Mouse (Mus musculus): ENCODE measurements around the gene Olfr1197. TPM values are rescaled to one million over a fixed set of nuclear protein-coding genes. Genes with fewer than 3 reads are reported as not detected.

Olfr1197 gene
- polyA plus RNA-seq (2014; fragmentation: Nextera tagmentation; extraction: Ambion mirVana) = not detected in 2 replicates

DNA sequence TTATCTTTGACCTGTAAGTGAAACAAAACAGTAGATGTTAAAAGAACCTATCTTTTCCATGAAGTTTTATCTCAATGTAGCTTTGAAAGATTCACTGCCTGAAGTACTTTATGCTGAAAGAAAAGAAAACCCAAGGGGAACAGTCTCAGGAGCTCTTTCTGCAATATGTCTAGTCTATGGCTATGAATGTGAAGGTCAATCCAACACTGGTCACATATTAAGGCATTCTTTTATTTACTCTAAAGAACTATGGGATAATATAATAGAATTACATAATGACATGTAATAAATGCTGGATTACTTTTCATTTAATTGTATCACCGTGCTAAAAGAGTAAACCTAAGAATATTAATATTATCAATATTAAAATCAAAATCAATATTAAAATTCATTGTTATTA, at the start of gene Olfr1197:
Gene Olfr1197, minus strand, starts transcription at position 101 of the 400 bp plus-strand sequence.
- H3K27ac ChIP-seq (ENCODE audit: low read depth, low read length) = no peak within 1 kb of the TSS
- no peak within 1 kb of the TSS for H3K4me2 ChIP-seq (replicated peaks; ENCODE audit: low read depth, low read length)
- H3K36me3 ChIP-seq (ENCODE audit: control insufficient read depth, insufficient read depth, low read length) = no peaks in the 10 kb centered on the region
- no peak within 1 kb of the TSS for H3K4me3 ChIP-seq (ENCODE audit: low read depth, low read length)
- no peaks in the 10 kb centered on the region for H3K27me3 ChIP-seq (ENCODE audit: control insufficient read depth, insufficient read depth, low read length)
- no peak for DNase-seq (ENCODE audit: low spot score)
- no peaks in the 10 kb centered on the region for H3K4me1 ChIP-seq (replicated peaks; ENCODE audit: control insufficient read depth, insufficient read depth, low read length)
- no peak within 1 kb of the TSS for H3K9ac ChIP-seq (ENCODE audit: low read depth, low read length)
- no peaks in the 10 kb centered on the region for H3K9me3 ChIP-seq (ENCODE audit: control insufficient read depth, low read length)
- no peak for ATAC-seq (ENCODE audit: low FRiP score)
- WGBS = 75% methylated on average over 1 of the region's 1 CpGs

DNA sequence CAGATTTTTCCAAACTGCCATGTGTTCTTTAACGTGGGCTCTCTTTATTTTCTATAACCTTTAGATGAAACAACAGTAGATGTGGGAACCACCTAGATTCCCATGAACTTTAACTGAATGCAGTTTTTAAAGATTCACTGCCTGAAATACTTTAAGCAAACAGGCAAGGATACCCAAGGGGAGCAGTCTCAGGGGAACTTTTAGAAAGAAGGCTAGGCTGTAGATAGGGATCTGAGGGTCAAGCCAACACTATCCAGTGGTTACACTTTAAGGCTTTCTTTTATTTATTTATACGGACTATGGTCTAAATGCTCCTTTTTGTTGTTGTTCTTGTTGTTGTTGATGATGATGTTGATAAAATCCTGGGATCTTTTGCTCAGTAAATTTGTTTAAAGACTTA, 38.2 kb upstream of the Olfr1197 start, which contains the start of gene Olfr1200:
Gene Olfr1200, minus strand, starts transcription at position 101 of the 400 bp plus-strand sequence.
- WGBS = 85% methylated on average over 2 of the region's 2 CpGs

DNA sequence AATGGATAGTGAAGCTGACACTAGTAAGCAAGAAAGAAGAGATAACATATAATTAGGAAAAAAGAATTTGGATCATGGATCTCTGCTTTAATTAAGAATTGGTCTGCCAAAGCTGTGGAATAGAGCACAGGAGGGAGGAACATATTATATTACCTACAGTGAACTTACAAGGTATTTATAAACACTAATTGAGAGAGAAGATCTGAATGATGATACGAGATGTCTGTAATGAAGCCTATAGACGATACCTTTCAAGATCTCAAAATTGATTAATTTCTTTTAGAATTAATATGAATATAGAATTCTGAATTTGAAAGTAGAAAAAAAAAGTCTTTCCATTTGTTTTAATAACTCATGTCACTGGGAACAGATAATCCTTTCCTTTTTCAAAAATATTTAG, 28.2 kb upstream of the Olfr1197 start, which contains the start of gene Olfr1199:
Gene Olfr1199, minus strand, starts transcription at position 101 of the 400 bp plus-strand sequence.
- no peak within 1 kb of the TSS for H3K4me2 ChIP-seq (replicated peaks; ENCODE audit: low read depth, low read length)
- H3K4me3 ChIP-seq (ENCODE audit: low read depth, low read length) = no peak within 1 kb of the TSS
- H3K36me3 ChIP-seq (ENCODE audit: control insufficient read depth, insufficient read depth, low read length) = no peaks in the 10 kb centered on the region
- no peak for DNase-seq (ENCODE audit: low spot score)
- H3K9me3 ChIP-seq (ENCODE audit: control insufficient read depth, low read length) = no peaks in the 10 kb centered on the region
- no peak within 1 kb of the TSS for H3K9ac ChIP-seq (ENCODE audit: low read depth, low read length)
- no peaks in the 10 kb centered on the region for H3K4me1 ChIP-seq (replicated peaks; ENCODE audit: control insufficient read depth, insufficient read depth, low read length)
- H3K27me3 ChIP-seq (ENCODE audit: control insufficient read depth, insufficient read depth, low read length) = no peaks in the 10 kb centered on the region
- ATAC-seq (ENCODE audit: low FRiP score) = no peak
- WGBS = 94% methylated on average over 2 of the region's 2 CpGs
- H3K27ac ChIP-seq (ENCODE audit: low read depth, low read length) = no peak within 1 kb of the TSS

More for the DNA sequence above, 38.2 kb upstream of the Olfr1197 start, which contains the start of gene Olfr1200:
- no peaks in the 10 kb centered on the region for H3K9me3 ChIP-seq (ENCODE audit: control insufficient read depth, low read length)
- no peak within 1 kb of the TSS for H3K9ac ChIP-seq (ENCODE audit: low read depth, low read length)
- no peaks in the 10 kb centered on the region for H3K36me3 ChIP-seq (ENCODE audit: control insufficient read depth, insufficient read depth, low read length)
- H3K4me2 ChIP-seq (replicated peaks; ENCODE audit: low read depth, low read length) = no peak within 1 kb of the TSS
- no peaks in the 10 kb centered on the region for H3K4me1 ChIP-seq (replicated peaks; ENCODE audit: control insufficient read depth, insufficient read depth, low read length)
- no peak within 1 kb of the TSS for H3K27ac ChIP-seq (ENCODE audit: low read depth, low read length)
- no peak within 1 kb of the TSS for H3K4me3 ChIP-seq (ENCODE audit: low read depth, low read length)
- DNase-seq (ENCODE audit: low spot score) = no peak
- no peaks in the 10 kb centered on the region for H3K27me3 ChIP-seq (ENCODE audit: control insufficient read depth, insufficient read depth, low read length)
- ATAC-seq (ENCODE audit: low FRiP score) = no peak

DNA sequence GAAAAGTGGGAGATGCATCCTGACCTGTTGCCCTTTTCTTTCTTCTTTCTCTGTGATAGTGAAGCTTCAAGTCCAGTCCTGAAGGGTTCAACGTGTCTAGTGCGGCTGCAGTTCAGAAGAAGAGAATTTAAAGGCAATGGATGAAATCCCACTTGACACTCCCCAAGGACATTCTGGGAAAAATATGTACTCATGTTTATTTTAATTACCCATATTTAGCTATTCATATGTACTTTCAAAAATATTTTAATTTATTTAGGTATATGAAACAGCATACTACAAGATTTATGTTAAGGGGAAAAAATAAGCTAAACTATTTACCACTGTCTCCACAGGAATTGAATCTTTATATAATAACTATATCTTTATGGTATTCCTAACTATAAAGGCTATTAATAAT, 19.1 kb upstream of the Olfr1197 start, which contains the start of gene Olfr1198:
Gene Olfr1198, minus strand, starts transcription at position 101 of the 400 bp plus-strand sequence.
- DNase-seq (ENCODE audit: low spot score) = no peak
- Histone ChIP-seq H3K9me3 (ENCODE audit: control insufficient read depth, low read length) (no peaks in the 10 kb centered on the region), H3K4me3 (ENCODE audit: low read depth, low read length) (no peak within 1 kb of the TSS), H3K36me3 (ENCODE audit: control insufficient read depth, insufficient read depth, low read length) (no peaks in the 10 kb centered on the region), H3K27me3 (ENCODE audit: control insufficient read depth, insufficient read depth, low read length) (no peaks in the 10 kb centered on the region), H3K4me2 (replicated peaks; ENCODE audit: low read depth, low read length) (no peak within 1 kb of the TSS), H3K4me1 (replicated peaks; ENCODE audit: control insufficient read depth, insufficient read depth, low read length) (no peaks in the 10 kb centered on the region), H3K9ac (ENCODE audit: low read depth, low read length) (no peak within 1 kb of the TSS), H3K27ac (ENCODE audit: low read depth, low read length) (no peak within 1 kb of the TSS)
- WGBS = 88% methylated on average over 2 of the region's 2 CpGs
- no peak for ATAC-seq (ENCODE audit: low FRiP score)

DNA sequence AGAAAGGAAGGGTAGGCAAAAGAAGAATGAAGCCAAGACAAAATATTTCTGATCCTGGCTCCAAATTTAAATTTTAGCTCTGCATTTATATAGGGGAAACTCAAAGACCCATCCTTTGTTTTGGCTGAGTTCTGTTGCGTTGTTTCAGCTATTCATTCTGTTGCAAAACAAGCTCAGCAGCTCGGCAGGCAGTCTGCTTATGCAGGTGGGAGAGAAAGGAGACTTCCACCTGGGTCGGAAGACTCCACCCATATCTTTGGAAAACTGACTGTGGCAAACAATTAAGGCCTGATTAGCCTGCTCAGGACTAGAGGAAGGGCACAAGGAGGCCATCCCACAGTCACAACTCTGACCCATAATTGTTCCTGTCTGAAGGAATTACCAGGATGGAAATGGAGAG, 11.2 kb upstream of the Olfr1197 start:
- Histone ChIP-seq H3K27ac (ENCODE audit: low read depth, low read length) (no peak overlapping the region), H3K9ac (ENCODE audit: low read depth, low read length) (no peak overlapping the region), H3K4me2 (replicated peaks; ENCODE audit: low read depth, low read length) (no peak overlapping the region), H3K9me3 (ENCODE audit: control insufficient read depth, low read length) (no peaks in the 10 kb centered on the region), H3K4me3 (ENCODE audit: low read depth, low read length) (no peak overlapping the region), H3K27me3 (ENCODE audit: control insufficient read depth, insufficient read depth, low read length) (no peaks in the 10 kb centered on the region), H3K4me1 (replicated peaks; ENCODE audit: control insufficient read depth, insufficient read depth, low read length) (no peaks in the 10 kb centered on the region), H3K36me3 (ENCODE audit: control insufficient read depth, insufficient read depth, low read length) (no peaks in the 10 kb centered on the region)
- WGBS = 72% methylated on average over 3 of the region's 3 CpGs
- ATAC-seq (ENCODE audit: low FRiP score) = no peak
- no peak for DNase-seq (ENCODE audit: low spot score)

DNA sequence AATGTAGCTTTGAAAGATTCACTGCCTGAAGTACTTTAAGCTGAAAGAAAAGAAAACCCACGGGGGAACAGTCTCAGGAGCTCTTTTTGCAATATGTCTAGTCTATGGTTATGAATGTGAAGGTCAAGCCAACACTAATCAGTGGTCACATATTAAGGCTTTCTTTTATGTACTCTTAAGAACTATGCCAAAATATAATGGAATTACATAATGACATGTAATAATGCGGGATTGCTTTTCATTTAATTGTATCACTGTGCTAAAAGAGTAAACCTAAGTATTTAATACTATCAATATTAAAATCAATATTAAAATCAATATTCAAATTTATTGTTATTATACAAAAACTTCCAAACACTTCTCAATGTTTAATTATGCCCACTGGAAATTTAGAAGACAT, 27.7 kb downstream of the Olfr1197 start, which contains the start of gene Olfr1196:
Gene Olfr1196, minus strand, starts transcription at position 101 of the 400 bp plus-strand sequence.
- DNase-seq (ENCODE audit: low spot score) = no peak
- WGBS = 86% methylated on average over 2 of the region's 2 CpGs

DNA sequence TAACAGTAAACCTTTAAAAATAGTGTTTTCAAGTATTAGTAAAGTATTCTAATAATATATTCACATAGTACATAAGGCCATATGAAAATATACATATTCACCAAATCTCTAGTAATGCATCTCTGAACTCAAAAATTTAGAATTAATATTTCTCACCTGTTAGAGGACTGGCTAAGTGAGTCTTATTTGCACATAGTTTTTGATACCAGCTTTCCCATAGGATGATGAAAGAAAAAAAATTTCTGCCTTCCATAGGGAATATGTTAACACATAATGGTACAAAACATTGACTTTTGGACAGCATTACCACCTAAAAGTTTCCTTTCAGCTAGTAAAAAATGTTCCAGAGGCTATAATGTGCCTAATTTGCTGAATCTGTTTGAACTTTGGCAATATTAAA, 43.1 kb downstream of the Olfr1197 start, which contains the start of gene Olfr1195:
Gene Olfr1195, minus strand, starts transcription at position 101 of the 400 bp plus-strand sequence.
- Histone ChIP-seq H3K27ac (ENCODE audit: low read depth, low read length) (no peak within 1 kb of the TSS), H3K4me2 (replicated peaks; ENCODE audit: low read depth, low read length) (no peak within 1 kb of the TSS), H3K9ac (ENCODE audit: low read depth, low read length) (no peak within 1 kb of the TSS), H3K9me3 (ENCODE audit: control insufficient read depth, low read length) (no peaks in the 10 kb centered on the region), H3K4me1 (replicated peaks; ENCODE audit: control insufficient read depth, insufficient read depth, low read length) (no peaks in the 10 kb centered on the region), H3K27me3 (ENCODE audit: control insufficient read depth, insufficient read depth, low read length) (no peaks in the 10 kb centered on the region), H3K36me3 (ENCODE audit: control insufficient read depth, insufficient read depth, low read length) (no peaks in the 10 kb centered on the region), H3K4me3 (ENCODE audit: low read depth, low read length) (no peak within 1 kb of the TSS)
- ATAC-seq (ENCODE audit: low FRiP score) = no peak
- no peak for DNase-seq (ENCODE audit: low spot score)

More for the DNA sequence above, 27.7 kb downstream of the Olfr1197 start, which contains the start of gene Olfr1196:
- Histone ChIP-seq H3K4me2 (replicated peaks; ENCODE audit: low read depth, low read length) (no peak within 1 kb of the TSS), H3K27me3 (ENCODE audit: control insufficient read depth, insufficient read depth, low read length) (no peaks in the 10 kb centered on the region), H3K4me3 (ENCODE audit: low read depth, low read length) (no peak within 1 kb of the TSS), H3K36me3 (ENCODE audit: control insufficient read depth, insufficient read depth, low read length) (no peaks in the 10 kb centered on the region), H3K9me3 (ENCODE audit: control insufficient read depth, low read length) (no peaks in the 10 kb centered on the region), H3K4me1 (replicated peaks; ENCODE audit: control insufficient read depth, insufficient read depth, low read length) (no peaks in the 10 kb centered on the region), H3K27ac (ENCODE audit: low read depth, low read length) (no peak within 1 kb of the TSS), H3K9ac (ENCODE audit: low read depth, low read length) (no peak within 1 kb of the TSS)
- no peak for ATAC-seq (ENCODE audit: low FRiP score)

Other genes with a start within 250 kb of the Olfr1197 start
- not detected in 2 replicates for gene Olfr1184, start 248.8 kb downstream of the Olfr1197 start, polyA plus RNA-seq (2014; fragmentation: Nextera tagmentation; extraction: Ambion mirVana)
- gene Olfr1185-ps1, start 239.0 kb downstream of the Olfr1197 start, polyA plus RNA-seq (2014; fragmentation: Nextera tagmentation; extraction: Ambion mirVana) = not detected in 2 replicates
- not detected in 2 replicates for gene Olfr1186, start 213.8 kb downstream of the Olfr1197 start, polyA plus RNA-seq (2014; fragmentation: Nextera tagmentation; extraction: Ambion mirVana)
- gene Olfr1188, start 175.4 kb downstream of the Olfr1197 start, polyA plus RNA-seq (2014; fragmentation: Nextera tagmentation; extraction: Ambion mirVana) = not detected in 2 replicates
- gene Olfr1189, start 145.9 kb downstream of the Olfr1197 start, polyA plus RNA-seq (2014; fragmentation: Nextera tagmentation; extraction: Ambion mirVana) = not detected in 2 replicates
- gene Olfr1191-ps1, start 91.8 kb downstream of the Olfr1197 start, polyA plus RNA-seq (2014; fragmentation: Nextera tagmentation; extraction: Ambion mirVana) = not detected in 2 replicates
- not detected in 2 replicates for gene Olfr1192-ps1, start 83.9 kb downstream of the Olfr1197 start, polyA plus RNA-seq (2014; fragmentation: Nextera tagmentation; extraction: Ambion mirVana)
- not detected in 2 replicates for gene Olfr1193, start 56.7 kb downstream of the Olfr1197 start, polyA plus RNA-seq (2014; fragmentation: Nextera tagmentation; extraction: Ambion mirVana)
- not detected in 2 replicates for gene Olfr1195, start 43.2 kb downstream of the Olfr1197 start, polyA plus RNA-seq (2014; fragmentation: Nextera tagmentation; extraction: Ambion mirVana)
- not detected in 2 replicates for gene Olfr1196, start 27.8 kb downstream of the Olfr1197 start, polyA plus RNA-seq (2014; fragmentation: Nextera tagmentation; extraction: Ambion mirVana)
- not detected in 2 replicates for gene Olfr1198, start 19.0 kb upstream of the Olfr1197 start, polyA plus RNA-seq (2014; fragmentation: Nextera tagmentation; extraction: Ambion mirVana)
- gene Olfr1199, start 28.1 kb upstream of the Olfr1197 start, polyA plus RNA-seq (2014; fragmentation: Nextera tagmentation; extraction: Ambion mirVana) = not detected in 2 replicates
- not detected in 2 replicates for gene Olfr1200, start 38.1 kb upstream of the Olfr1197 start, polyA plus RNA-seq (2014; fragmentation: Nextera tagmentation; extraction: Ambion mirVana)
- gene Olfr1201, start 60.7 kb upstream of the Olfr1197 start, polyA plus RNA-seq (2014; fragmentation: Nextera tagmentation; extraction: Ambion mirVana) = not detected in 2 replicates
- not detected in 2 replicates for gene Olfr1202, start 82.1 kb upstream of the Olfr1197 start, polyA plus RNA-seq (2014; fragmentation: Nextera tagmentation; extraction: Ambion mirVana)
- gene Olfr1205, start 97.4 kb upstream of the Olfr1197 start, polyA plus RNA-seq (2014; fragmentation: Nextera tagmentation; extraction: Ambion mirVana) = not detected in 2 replicates
- not detected in 2 replicates for gene Olfr1204, start 116.9 kb upstream of the Olfr1197 start, polyA plus RNA-seq (2014; fragmentation: Nextera tagmentation; extraction: Ambion mirVana)
- gene Olfr1206, start 130.9 kb upstream of the Olfr1197 start, polyA plus RNA-seq (2014; fragmentation: Nextera tagmentation; extraction: Ambion mirVana) = not detected in 2 replicates
- gene Olfr1208, start 169.9 kb upstream of the Olfr1197 start, polyA plus RNA-seq (2014; fragmentation: Nextera tagmentation; extraction: Ambion mirVana) = not detected in 2 replicates
- not detected in 2 replicates for gene Olfr1209, start 182.8 kb upstream of the Olfr1197 start, polyA plus RNA-seq (2014; fragmentation: Nextera tagmentation; extraction: Ambion mirVana)
- gene Olfr1211, start 205.7 kb upstream of the Olfr1197 start, polyA plus RNA-seq (2014; fragmentation: Nextera tagmentation; extraction: Ambion mirVana) = not detected in 2 replicates
- gene Olfr1212, start 221.6 kb upstream of the Olfr1197 start, polyA plus RNA-seq (2014; fragmentation: Nextera tagmentation; extraction: Ambion mirVana) = not detected in 2 replicates
- not detected in 2 replicates for gene Gm13762, start 247.9 kb upstream of the Olfr1197 start, polyA plus RNA-seq (2014; fragmentation: Nextera tagmentation; extraction: Ambion mirVana)

All from hindbrain, embryonic 11.5 days (tissue).